Mouse (Mus musculus): ENCODE data around the gene Gnb2. TPM values are rescaled to one million over a fixed set of nuclear protein-coding genes. Genes with fewer than 3 reads are reported as not detected.

The Gnb2 gene
- polyA plus RNA-seq, 1 experiment from 2014 or later, result 358 TPM

GRCm38 (mm10) chr5:137512847-137513794 lies 20.2 kb downstream of the Gnb2 start:
- no peak for ATAC-seq (ENCODE audit: low FRiP score, low TSS enrichment)
- Histone ChIP-seq H3K4me3 (ENCODE audit: low read length) (no peak overlapping the region), H3K9me3 (ENCODE audit: low read length) (no peaks in the 10 kb centered on the region), H3K27ac (ENCODE audit: low read length) (no peak overlapping the region), H3K4me2 (replicated peaks; ENCODE audit: low read depth, low read length) (no peak overlapping the region), H3K27me3 (ENCODE audit: insufficient read depth, low read length) (no peaks in the 10 kb centered on the region), H3K9ac (replicated peaks; ENCODE audit: low read length) (no peak overlapping the region), H3K4me1 (ENCODE audit: insufficient read depth, low read length) (peaks cover 38% of the 10 kb centered on the region), H3K36me3 (ENCODE audit: insufficient read depth, low read length) (0 out of 2 replicates have a peak, but pooled peaks cover 2% of the 10 kb centered on the region)
- WGBS, result 78% methylated on average over 11 of the region's 11 CpGs

GRCm38 (mm10) chr5:137511706-137512105 lies 21.6 kb downstream of the Gnb2 start:
- H3K27me3 ChIP-seq (ENCODE audit: insufficient read depth, low read length), result no peaks in the 10 kb centered on the region
- H3K9me3 ChIP-seq (ENCODE audit: low read length), result no peaks in the 10 kb centered on the region
- ATAC-seq (ENCODE audit: low FRiP score, low TSS enrichment), result no peak
- H3K36me3 ChIP-seq (ENCODE audit: insufficient read depth, low read length), result no peaks in the 10 kb centered on the region
- 41% methylated on average over 3 of the region's 3 CpGs for WGBS
- H3K4me2 ChIP-seq (replicated peaks; ENCODE audit: low read depth, low read length), result peak overlapping the region; percentile 89
- H3K27ac ChIP-seq (ENCODE audit: low read length), result no peak overlapping the region; the same call in 1 of the 2 replicates
- peaks cover 38% of the 10 kb centered on the region for H3K4me1 ChIP-seq (ENCODE audit: insufficient read depth, low read length)
- peak overlapping the region; percentile 99 for H3K9ac ChIP-seq (replicated peaks; ENCODE audit: low read length)
- H3K4me3 ChIP-seq (ENCODE audit: low read length), result peak overlapping the region; percentile 96

GRCm38 (mm10) chr5:137510573-137511390 lies 22.5 kb downstream of the Gnb2 start:
- no peaks in the 10 kb centered on the region for H3K27me3 ChIP-seq (ENCODE audit: insufficient read depth, low read length)
- H3K27ac ChIP-seq (ENCODE audit: low read length), result peak overlapping the region; percentile 79
- H3K4me3 ChIP-seq (ENCODE audit: low read length), result peak overlapping the region; percentile 96
- WGBS, result under 1% methylated on average over 62 of the region's 83 CpGs
- H3K4me2 ChIP-seq (replicated peaks; ENCODE audit: low read depth, low read length), result peak overlapping the region; percentile 89
- peak overlapping the region; percentile 99 for H3K9ac ChIP-seq (replicated peaks; ENCODE audit: low read length)
- ATAC-seq (ENCODE audit: low FRiP score, low TSS enrichment), result no peak; the same call in 1 of the 2 replicates
- no peaks in the 10 kb centered on the region for H3K36me3 ChIP-seq (ENCODE audit: insufficient read depth, low read length)
- no peaks in the 10 kb centered on the region for H3K9me3 ChIP-seq (ENCODE audit: low read length)
- peaks cover 35% of the 10 kb centered on the region for H3K4me1 ChIP-seq (ENCODE audit: insufficient read depth, low read length)

GRCm38 (mm10) chr5:137510014-137510501 lies 23.3 kb downstream of the Gnb2 start:
- H3K9me3 ChIP-seq (ENCODE audit: low read length), result no peaks in the 10 kb centered on the region
- H3K9ac ChIP-seq (replicated peaks; ENCODE audit: low read length), result peak overlapping the region; percentile 99
- 2% methylated on average over 32 of the region's 52 CpGs for WGBS
- peak overlapping the region; percentile 79 for H3K27ac ChIP-seq (ENCODE audit: low read length)
- H3K27me3 ChIP-seq (ENCODE audit: insufficient read depth, low read length), result no peaks in the 10 kb centered on the region
- H3K4me1 ChIP-seq (ENCODE audit: insufficient read depth, low read length), result peaks cover 29% of the 10 kb centered on the region
- no peaks in the 10 kb centered on the region for H3K36me3 ChIP-seq (ENCODE audit: insufficient read depth, low read length)
- peak overlapping the region; percentile 96 for H3K4me3 ChIP-seq (ENCODE audit: low read length)
- H3K4me2 ChIP-seq (replicated peaks; ENCODE audit: low read depth, low read length), result peak overlapping the region; percentile 89
- peak; percentile 70 for ATAC-seq (ENCODE audit: low FRiP score, low TSS enrichment)

- no peak overlapping the region for H3K4me2 ChIP-seq (replicated peaks; ENCODE audit: low read depth, low read length)
- peaks cover 18% of the 10 kb centered on the region for H3K4me1 ChIP-seq (ENCODE audit: insufficient read depth, low read length)
- ATAC-seq (ENCODE audit: low FRiP score, low TSS enrichment), result no peak
Observed at GRCm38 (mm10) chr5:137504041-137504440, 29.3 kb downstream of the Gnb2 start.

GRCm38 (mm10) chr5:137502667-137503110 lies 30.6 kb downstream of the Gnb2 start:
- peak overlapping the region; percentile 99 for H3K27ac ChIP-seq (ENCODE audit: low read length)
- peak overlapping the region; percentile 60 for H3K4me2 ChIP-seq (replicated peaks; ENCODE audit: low read depth, low read length)
- peaks cover 8% of the 10 kb centered on the region; the same call in 1 of the 2 replicates for H3K36me3 ChIP-seq (ENCODE audit: insufficient read depth, low read length)
- H3K27me3 ChIP-seq (ENCODE audit: insufficient read depth, low read length), result no peaks in the 10 kb centered on the region
- WGBS, result 0% methylated on average over 28 of the region's 30 CpGs
- H3K4me3 ChIP-seq (ENCODE audit: low read length), result peak overlapping the region; percentile 79
- peaks cover 18% of the 10 kb centered on the region for H3K4me1 ChIP-seq (ENCODE audit: insufficient read depth, low read length)
- H3K9me3 ChIP-seq (ENCODE audit: low read length), result no peaks in the 10 kb centered on the region
- ATAC-seq (ENCODE audit: low FRiP score, low TSS enrichment), result peak; percentile 92
- H3K9ac ChIP-seq (replicated peaks; ENCODE audit: low read length), result peak overlapping the region; percentile 60

More at GRCm38 (mm10) chr5:137504041-137504440, 29.3 kb downstream of the Gnb2 start:
- H3K4me3 ChIP-seq (ENCODE audit: low read length), result no peak overlapping the region
- no peaks in the 10 kb centered on the region for H3K27me3 ChIP-seq (ENCODE audit: insufficient read depth, low read length)
- no peak overlapping the region for H3K27ac ChIP-seq (ENCODE audit: low read length)
- no peaks in the 10 kb centered on the region for H3K9me3 ChIP-seq (ENCODE audit: low read length)
- WGBS, result 76% methylated on average over 6 of the region's 6 CpGs
- H3K9ac ChIP-seq (replicated peaks; ENCODE audit: low read length), result no peak overlapping the region
- peaks cover 8% of the 10 kb centered on the region; the same call in 1 of the 2 replicates for H3K36me3 ChIP-seq (ENCODE audit: insufficient read depth, low read length)

- Histone ChIP-seq H3K4me3 (ENCODE audit: low read length) (peak within 1 kb of the TSS; percentile 79), H3K4me1 (ENCODE audit: insufficient read depth, low read length) (peaks cover 18% of the 10 kb centered on the region), H3K9me3 (ENCODE audit: low read length) (no peaks in the 10 kb centered on the region), H3K27me3 (ENCODE audit: insufficient read depth, low read length) (no peaks in the 10 kb centered on the region), H3K27ac (ENCODE audit: low read length) (peak within 1 kb of the TSS; percentile 99), H3K9ac (replicated peaks; ENCODE audit: low read length) (peak within 1 kb of the TSS; percentile 90), H3K36me3 (ENCODE audit: insufficient read depth, low read length) (peaks cover 8% of the 10 kb centered on the region; the same call in 1 of the 2 replicates), H3K4me2 (replicated peaks; ENCODE audit: low read depth, low read length) (peak within 1 kb of the TSS; percentile 70)
- ATAC-seq (ENCODE audit: low FRiP score, low TSS enrichment), result peak; percentile 94
- under 1% methylated on average over 64 of the region's 64 CpGs for WGBS
Observed at GRCm38 (mm10) chr5:137501709-137502666, 31.3 kb downstream of the Gnb2 start, which contains the start of gene Pop7. Pop7 (minus strand) TSS chr5:137502518.

- 91% methylated on average over 7 of the region's 7 CpGs for WGBS
- Histone ChIP-seq H3K9me3 (ENCODE audit: low read length) (no peaks in the 10 kb centered on the region), H3K36me3 (ENCODE audit: insufficient read depth, low read length) (peaks cover 8% of the 10 kb centered on the region; the same call in 1 of the 2 replicates), H3K4me2 (replicated peaks; ENCODE audit: low read depth, low read length) (no peak overlapping the region), H3K27me3 (ENCODE audit: insufficient read depth, low read length) (no peaks in the 10 kb centered on the region), H3K4me3 (ENCODE audit: low read length) (no peak overlapping the region), H3K4me1 (ENCODE audit: insufficient read depth, low read length) (peaks cover 18% of the 10 kb centered on the region), H3K27ac (ENCODE audit: low read length) (no peak overlapping the region), H3K9ac (replicated peaks; ENCODE audit: low read length) (no peak overlapping the region)
- ATAC-seq (ENCODE audit: low FRiP score, low TSS enrichment), result no peak
Observed at GRCm38 (mm10) chr5:137500186-137500585, 33.1 kb downstream of the Gnb2 start.
